Mouse (Mus musculus): ENCODE data around the gene P2ry4. TPM values are rescaled to one million over a fixed set of nuclear protein-coding genes. Genes with fewer than 3 reads are reported as not detected.

P2ry4 gene
- total RNA-seq (2014; rRNA removed) (0.11 TPM in 1 of 2 replicates, not detected in the other), polyA plus RNA-seq (2015; fragmentation: Nextera tagmentation; extraction: Ambion mirVana) (not detected in 2 replicates)

DNA sequence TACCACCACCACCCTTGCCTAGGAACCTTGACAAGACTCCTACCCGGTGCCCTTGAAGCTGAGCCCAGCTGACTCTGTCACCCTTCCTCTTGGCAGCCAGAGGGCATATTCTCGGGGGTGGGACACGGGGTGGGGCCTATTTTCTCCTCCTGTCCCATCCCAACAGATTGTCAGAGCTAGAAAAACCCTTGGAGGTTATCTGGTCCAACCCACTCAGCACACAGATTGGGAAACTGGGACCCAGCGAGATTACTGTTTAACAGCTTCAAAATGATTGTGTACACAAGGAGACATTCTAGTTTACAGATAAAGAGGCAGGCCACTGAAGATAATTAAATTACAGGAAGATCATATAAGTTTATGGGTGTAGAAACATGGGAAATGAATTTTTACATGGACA is at the start of gene P2ry4:
TSS of gene P2ry4 (minus strand) at position 79 of the 400 bp plus-strand sequence.
- no peak for DNase-seq (ENCODE audit: low spot score)
- Histone ChIP-seq H3K36me3 (ENCODE audit: insufficient read depth, low read length) (no peaks in the 10 kb centered on the region), H3K4me2 (ENCODE audit: low read depth, low read length, poor library complexity, severe bottlenecking) (no peak within 1 kb of the TSS), H3K4me1 (ENCODE audit: insufficient read depth, low read length) (no peaks in the 10 kb centered on the region), H3K9me3 (ENCODE audit: low read length) (no peaks in the 10 kb centered on the region), H3K4me3 (ENCODE audit: low read depth, low read length) (no peak within 1 kb of the TSS), H3K27ac (ENCODE audit: low read depth, low read length) (no peak within 1 kb of the TSS), H3K9ac (replicated peaks; ENCODE audit: low read length, poor library complexity, severe bottlenecking) (no peak within 1 kb of the TSS), H3K27me3 (ENCODE audit: insufficient read depth, low read length) (peaks cover 4% of the 10 kb centered on the region)
- no peak for ATAC-seq (ENCODE audit: low FRiP score)
- TF ChIP-seq CTCF (IDR thresholded peaks at IDR 0.05), result no peak
- 53% methylated on average over 4 of the region's 4 CpGs for WGBS

GRCm38 (mm10) chrX:100638477-100638876 is 43.8 kb upstream of the P2ry4 start:
- DNase-seq (ENCODE audit: low spot score) (no peak), ATAC-seq (ENCODE audit: low FRiP score) (no peak)
- H3K4me1 ChIP-seq (ENCODE audit: insufficient read depth, low read length), result no peaks in the 10 kb centered on the region
- no peak for TF ChIP-seq CTCF (IDR thresholded peaks at IDR 0.05)
- 91% methylated on average over 8 of the region's 8 CpGs for WGBS
- H3K36me3 ChIP-seq (ENCODE audit: insufficient read depth, low read length), result no peaks in the 10 kb centered on the region
- H3K4me2 ChIP-seq (ENCODE audit: low read depth, low read length, poor library complexity, severe bottlenecking), result no peak overlapping the region
- H3K27me3 ChIP-seq (ENCODE audit: insufficient read depth, low read length), result no peaks in the 10 kb centered on the region
- no peak overlapping the region for H3K9ac ChIP-seq (replicated peaks; ENCODE audit: low read length, poor library complexity, severe bottlenecking)
- H3K4me3 ChIP-seq (ENCODE audit: low read depth, low read length), result no peak overlapping the region
- H3K27ac ChIP-seq (ENCODE audit: low read depth, low read length), result no peak overlapping the region
- no peaks in the 10 kb centered on the region for H3K9me3 ChIP-seq (ENCODE audit: low read length)

DNA sequence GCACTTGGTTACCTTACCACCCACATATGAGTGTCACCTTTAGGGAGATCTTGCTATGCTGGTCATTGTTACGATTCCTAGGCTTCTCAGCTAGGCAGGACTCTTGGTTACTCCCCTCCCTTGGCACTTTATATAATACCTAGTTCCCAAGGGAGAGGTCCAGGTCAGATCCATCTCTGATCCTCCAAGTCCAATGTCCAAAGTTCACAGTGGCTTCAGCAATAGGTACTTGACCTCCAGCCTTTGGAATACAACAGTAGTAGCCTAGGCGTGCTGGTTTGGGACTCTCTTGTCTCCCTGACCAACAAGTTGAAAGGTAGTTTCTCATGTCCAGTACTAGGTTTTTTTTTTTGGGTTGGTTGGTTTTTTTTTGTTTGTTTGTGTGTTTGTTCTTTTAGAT is 34.4 kb upstream of the P2ry4 start:
- Histone ChIP-seq H3K27me3 (ENCODE audit: insufficient read depth, low read length) (no peaks in the 10 kb centered on the region), H3K9me3 (ENCODE audit: low read length) (no peaks in the 10 kb centered on the region), H3K4me3 (ENCODE audit: low read depth, low read length) (no peak overlapping the region), H3K4me2 (ENCODE audit: low read depth, low read length, poor library complexity, severe bottlenecking) (no peak overlapping the region), H3K4me1 (ENCODE audit: insufficient read depth, low read length) (no peaks in the 10 kb centered on the region), H3K36me3 (ENCODE audit: insufficient read depth, low read length) (no peaks in the 10 kb centered on the region), H3K27ac (ENCODE audit: low read depth, low read length) (no peak overlapping the region), H3K9ac (replicated peaks; ENCODE audit: low read length, poor library complexity, severe bottlenecking) (no peak overlapping the region)
- WGBS, result 89% methylated on average over 2 of the region's 2 CpGs
- ATAC-seq (ENCODE audit: low FRiP score), result no peak
- no peak for DNase-seq (ENCODE audit: low spot score)
- TF ChIP-seq CTCF (IDR thresholded peaks at IDR 0.05), result no peak

DNA sequence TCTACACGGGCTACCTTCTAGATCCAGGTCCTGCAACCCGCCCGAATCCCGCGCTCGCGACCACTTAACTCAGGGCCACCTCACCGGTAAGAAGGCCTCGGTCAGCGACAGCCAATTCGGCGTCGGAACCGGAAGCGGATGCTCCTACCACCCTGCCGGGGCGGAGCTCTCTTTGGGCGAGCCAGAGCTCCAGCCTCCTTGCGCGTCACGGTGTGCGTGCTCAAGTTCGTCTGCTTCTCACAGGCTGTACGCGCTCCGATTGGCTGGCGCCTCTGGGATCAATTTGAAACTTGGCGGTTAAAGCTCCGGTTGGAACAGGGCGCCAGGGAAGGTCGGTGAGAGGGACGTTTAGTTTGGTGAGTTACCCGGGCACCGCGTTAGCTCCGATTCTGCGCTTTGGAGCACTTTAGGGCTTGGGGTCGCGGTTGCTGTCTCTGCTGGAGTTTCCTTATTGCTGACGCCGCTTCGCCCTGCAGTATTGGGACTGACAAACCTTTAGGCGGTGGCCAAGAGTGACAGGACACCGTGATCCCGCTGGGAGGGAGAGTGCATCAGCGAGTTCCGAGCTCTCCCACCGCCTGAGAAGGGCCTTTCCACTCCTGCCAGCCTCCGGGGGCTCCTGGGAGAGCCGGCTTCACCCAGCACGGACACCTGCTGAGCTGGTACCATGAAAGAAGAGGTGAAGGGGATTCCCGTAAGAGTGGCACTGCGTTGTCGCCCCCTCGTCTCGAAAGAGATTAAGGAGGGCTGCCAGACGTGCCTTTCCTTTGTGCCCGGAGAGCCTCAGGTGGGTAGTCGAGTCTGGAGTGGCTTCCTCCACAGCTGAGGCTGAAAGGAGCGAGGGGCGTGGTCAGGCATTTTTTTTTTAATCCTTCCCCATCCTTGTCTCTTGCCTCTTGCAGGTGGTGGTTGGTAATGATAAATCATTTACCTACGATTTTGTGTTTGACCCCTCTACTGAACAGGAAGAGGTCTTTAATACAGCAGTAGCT is 31.4 kb upstream of the P2ry4 start, which contains the start of gene Pdzd11:
TSS of gene Pdzd11 (minus strand) at position 767 of the 992 bp plus-strand sequence.
- H3K4me3 ChIP-seq (ENCODE audit: low read depth, low read length), result peak within 1 kb of the TSS; percentile 48
- ATAC-seq (ENCODE audit: low FRiP score) (peak; percentile 100), DNase-seq (ENCODE audit: low spot score) (peak; percentile 97)
- no peaks in the 10 kb centered on the region for H3K9me3 ChIP-seq (ENCODE audit: low read length)
- peak within 1 kb of the TSS; percentile 87 for H3K4me2 ChIP-seq (ENCODE audit: low read depth, low read length, poor library complexity, severe bottlenecking)
- H3K36me3 ChIP-seq (ENCODE audit: insufficient read depth, low read length), result 0 out of 2 replicates have a peak, but pooled peaks cover 3% of the 10 kb centered on the region
- no peak for TF ChIP-seq CTCF (IDR thresholded peaks at IDR 0.05)
- peak within 1 kb of the TSS; percentile 43; the same call in 1 of the 2 replicates for H3K27ac ChIP-seq (ENCODE audit: low read depth, low read length)
- H3K9ac ChIP-seq (replicated peaks; ENCODE audit: low read length, poor library complexity, severe bottlenecking), result peak within 1 kb of the TSS; percentile 52; the same call in 1 of the 2 replicates
- no peaks in the 10 kb centered on the region for H3K4me1 ChIP-seq (ENCODE audit: insufficient read depth, low read length)
- 22% methylated on average over 62 of the region's 62 CpGs for WGBS
- H3K27me3 ChIP-seq (ENCODE audit: insufficient read depth, low read length), result no peaks in the 10 kb centered on the region

DNA sequence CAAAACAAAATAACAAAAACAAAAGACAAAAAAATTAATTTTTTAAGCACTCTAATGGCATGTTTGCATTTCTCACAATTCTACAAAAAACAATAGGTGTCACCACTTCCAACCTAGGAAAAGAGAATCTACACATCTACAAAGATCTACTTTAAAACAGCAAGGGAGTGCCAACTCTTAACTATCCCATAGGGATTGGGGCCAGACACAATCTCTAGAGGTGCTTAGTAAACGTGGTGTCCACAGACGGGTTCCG is 30.8 kb upstream of the P2ry4 start, which contains the start of gene Kif4:
TSS of gene Kif4 (plus strand) at position 192 of the 256 bp plus-strand sequence.
- H3K27me3 ChIP-seq (ENCODE audit: insufficient read depth, low read length), result no peaks in the 10 kb centered on the region
- no peaks in the 10 kb centered on the region for H3K9me3 ChIP-seq (ENCODE audit: low read length)
- no peak for TF ChIP-seq CTCF (IDR thresholded peaks at IDR 0.05)
- WGBS, result 13% methylated on average over 3 of the region's 3 CpGs
- peak within 1 kb of the TSS; percentile 87 for H3K4me2 ChIP-seq (ENCODE audit: low read depth, low read length, poor library complexity, severe bottlenecking)
- H3K4me1 ChIP-seq (ENCODE audit: insufficient read depth, low read length), result no peaks in the 10 kb centered on the region
- peak within 1 kb of the TSS; percentile 52; the same call in 1 of the 2 replicates for H3K9ac ChIP-seq (replicated peaks; ENCODE audit: low read length, poor library complexity, severe bottlenecking)
- DNase-seq (ENCODE audit: low spot score) (no peak), ATAC-seq (ENCODE audit: low FRiP score) (no peak)
- peak within 1 kb of the TSS; percentile 48 for H3K4me3 ChIP-seq (ENCODE audit: low read depth, low read length)
- H3K36me3 ChIP-seq (ENCODE audit: insufficient read depth, low read length), result 0 out of 2 replicates have a peak, but pooled peaks cover 3% of the 10 kb centered on the region
- peak within 1 kb of the TSS; percentile 43; the same call in 1 of the 2 replicates for H3K27ac ChIP-seq (ENCODE audit: low read depth, low read length)

DNA sequence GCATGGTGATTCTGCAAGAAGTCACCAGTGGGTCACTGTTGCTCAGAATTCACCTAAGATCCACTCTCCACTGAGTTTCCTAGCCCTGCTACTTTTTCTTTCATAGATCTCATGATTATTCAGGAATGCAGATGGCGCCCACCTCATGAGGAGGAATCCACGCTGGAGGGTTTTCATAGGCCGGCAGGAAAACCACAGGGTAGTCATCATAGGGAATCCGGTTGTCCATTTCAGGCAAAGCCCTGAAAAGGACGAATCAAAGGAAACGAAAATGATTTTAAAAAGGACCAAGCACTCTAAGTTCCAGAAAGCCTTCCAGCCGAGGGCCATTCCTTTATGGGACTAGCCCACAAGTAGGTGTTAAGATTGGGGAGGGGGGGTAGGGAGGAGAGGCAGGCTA is 30.5 kb upstream of the P2ry4 start:
- peak overlapping the region; percentile 41 for H3K4me2 ChIP-seq (ENCODE audit: low read depth, low read length, poor library complexity, severe bottlenecking)
- ATAC-seq (ENCODE audit: low FRiP score) (no peak; the same call in 1 of the 2 replicates), DNase-seq (ENCODE audit: low spot score) (no peak)
- H3K27ac ChIP-seq (ENCODE audit: low read depth, low read length), result 0 out of 2 replicates have a peak overlapping the region, but pooled peaks have one; percentile 43
- 0 out of 2 replicates have a peak, but pooled peaks cover 3% of the 10 kb centered on the region for H3K36me3 ChIP-seq (ENCODE audit: insufficient read depth, low read length)
- H3K9me3 ChIP-seq (ENCODE audit: low read length), result no peaks in the 10 kb centered on the region
- H3K4me3 ChIP-seq (ENCODE audit: low read depth, low read length), result peak overlapping the region; percentile 48
- no peak for TF ChIP-seq CTCF (IDR thresholded peaks at IDR 0.05)
- peak overlapping the region; percentile 52; the same call in 1 of the 2 replicates for H3K9ac ChIP-seq (replicated peaks; ENCODE audit: low read length, poor library complexity, severe bottlenecking)
- H3K27me3 ChIP-seq (ENCODE audit: insufficient read depth, low read length), result no peaks in the 10 kb centered on the region
- H3K4me1 ChIP-seq (ENCODE audit: insufficient read depth, low read length), result no peaks in the 10 kb centered on the region
- 43% methylated on average over 7 of the region's 7 CpGs for WGBS
